Mouse (Mus musculus) C2C12 (cell line): ENCODE data around the gene Cpa1. TPM values are rescaled to one million over a fixed set of nuclear protein-coding genes. Genes with fewer than 3 reads are reported as not detected.

Source experiments
- H3K27me3 ChIP-seq: one replicate; pipeline ENCODE4 v1.6.1; 2011; ENCODE audit not compliant: control insufficient read depth, insufficient read depth, insufficient read length
- H3K36me3 ChIP-seq: one replicate; pipeline ENCODE4 v1.6.1; 2011; ENCODE audit not compliant: control insufficient read depth, insufficient read depth
- H3K4me3 ChIP-seq: one replicate; pipeline ENCODE4 v1.5.1; 2011; ENCODE audit warnings: mild to moderate bottlenecking, control low read depth; ENCODE audit not compliant: poor library complexity, insufficient read depth, severe bottlenecking
- H3K79me2 ChIP-seq: one replicate; pipeline ENCODE4 v1.6.1; 2011; ENCODE audit not compliant: control insufficient read depth, insufficient read depth
- H3K79me3 ChIP-seq: one replicate; pipeline ENCODE4 v1.6.1; 2011; ENCODE audit warnings: low read depth, control low read depth
- H3ac ChIP-seq: one replicate; pipeline ENCODE3; 2011; ENCODE audit warnings: low read depth; ENCODE audit not compliant: control insufficient read depth, insufficient read length
- CEBPB ChIP-seq: IDR thresholded peaks from one replicate; pipeline ENCODE4 v1.6.1; 2011; ENCODE audit warnings: low read depth, mild to moderate bottlenecking, control low read depth, moderate library complexity
- CTCF ChIP-seq: IDR thresholded peaks from one replicate; pipeline ENCODE4 v1.5.1; 2011; ENCODE audit not compliant: control insufficient read depth, insufficient read depth, insufficient read length
- FOSL1 ChIP-seq: IDR thresholded peaks from one replicate; pipeline ENCODE4 v1.8.0; 2011; ENCODE audit warnings: mild to moderate bottlenecking, low read length; ENCODE audit not compliant: poor library complexity, insufficient read depth, severe bottlenecking
- MAX ChIP-seq: IDR thresholded peaks from one replicate; pipeline ENCODE4 v1.6.1; 2011; ENCODE audit warnings: mild to moderate bottlenecking, control low read depth
- MYOD1 ChIP-seq: IDR thresholded peaks from one replicate; pipeline ENCODE4 v1.6.1; 2011; ENCODE audit warnings: low read depth; ENCODE audit not compliant: control insufficient read depth, insufficient read length
- MYOG ChIP-seq: IDR thresholded peaks from one replicate; pipeline ENCODE4 v1.6.1; 2011; ENCODE audit not compliant: control insufficient read depth, insufficient read length; ENCODE audit errors: extremely low read depth
- USF1 ChIP-seq: IDR thresholded peaks from one replicate; pipeline ENCODE4 v1.6.1; 2011; ENCODE audit warnings: low read depth, mild to moderate bottlenecking, control low read depth, moderate library complexity
- polyA plus RNA-seq: library from polyadenylated mRNA; unstranded; fragments of >200 nt; fragmentation: generic; extraction: Trizol; gene quantifications from one replicate; pipeline ENCODE4 v1.2.1, GENCODE M21; 2012; ENCODE audit warnings: missing spikeins

Gene Cpa1
- polyA plus RNA-seq, 1 experiment = not detected

DNA sequence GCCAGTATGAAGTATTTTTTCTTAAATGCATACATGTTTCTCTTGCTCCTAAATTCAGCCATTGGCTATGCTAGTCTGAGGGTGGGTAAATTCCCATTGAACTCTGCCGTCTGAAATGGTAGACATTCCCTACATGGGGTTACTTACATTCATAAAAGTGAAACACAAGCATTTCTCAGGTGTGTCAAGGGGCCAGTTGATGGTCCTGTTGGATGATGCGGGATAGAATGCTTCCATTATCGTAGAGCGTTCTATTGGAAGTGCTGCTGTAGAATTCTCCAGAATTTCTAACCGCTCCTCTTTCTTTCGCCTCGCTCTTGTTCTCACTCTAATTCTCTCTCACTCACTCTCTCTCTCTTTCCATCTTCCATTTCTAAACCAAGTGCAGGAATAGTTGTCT lies 28.3 kb upstream of the Cpa1 start, which contains the start of gene Cpa5:
Gene Cpa5, plus strand, starts transcription at position 301 of the 400 bp plus-strand sequence.
- H3ac ChIP-seq = no peak within 1 kb of the TSS
- H3K4me3 ChIP-seq = no peak within 1 kb of the TSS
- no peaks in the 10 kb centered on the region for H3K79me2 ChIP-seq
- no peaks in the 10 kb centered on the region for H3K79me3 ChIP-seq
- no peaks in the 10 kb centered on the region for H3K36me3 ChIP-seq
- H3K27me3 ChIP-seq = no peaks in the 10 kb centered on the region
- TF ChIP-seq CTCF (no peak), CEBPB (no peak), USF1 (no peak), MYOD1 (no peak), FOSL1 (no peak), MYOG (no peak), MAX (no peak)

- Histone ChIP-seq H3K36me3 (no peaks in the 10 kb centered on the region), H3K4me3 (no peak overlapping the region), H3K79me2 (no peaks in the 10 kb centered on the region), H3ac (no peak overlapping the region), H3K27me3 (no peaks in the 10 kb centered on the region), H3K79me3 (no peaks in the 10 kb centered on the region)
- TF ChIP-seq MYOG (no peak), CTCF (no peak), MAX (no peak), CEBPB (no peak), USF1 (no peak), MYOD1 (no peak), FOSL1 (no peak)
Measured at GRCm38 (mm10) chr6:30611212-30611611, 27.8 kb upstream of the Cpa1 start.

GRCm38 (mm10) chr6:30614251-30614650 lies 24.8 kb upstream of the Cpa1 start:
- Histone ChIP-seq H3K27me3 (no peaks in the 10 kb centered on the region), H3K4me3 (no peak overlapping the region), H3K79me2 (no peaks in the 10 kb centered on the region), H3K36me3 (no peaks in the 10 kb centered on the region), H3K79me3 (no peaks in the 10 kb centered on the region), H3ac (no peak overlapping the region)
- TF ChIP-seq MYOG (no peak), CTCF (no peak), FOSL1 (no peak), MAX (no peak), USF1 (no peak), MYOD1 (no peak), CEBPB (no peak)

GRCm38 (mm10) chr6:30615741-30616140 lies 23.3 kb upstream of the Cpa1 start:
- no peaks in the 10 kb centered on the region for H3K27me3 ChIP-seq
- H3K36me3 ChIP-seq = no peaks in the 10 kb centered on the region
- no peak overlapping the region for H3K4me3 ChIP-seq
- no peak for TF ChIP-seq USF1
- TF ChIP-seq MYOG = no peak
- TF ChIP-seq FOSL1 = no peak
- no peak for TF ChIP-seq CEBPB
- no peak for TF ChIP-seq MAX
- no peak for TF ChIP-seq CTCF
- no peak for TF ChIP-seq MYOD1
- H3K79me3 ChIP-seq = no peaks in the 10 kb centered on the region
- no peak overlapping the region for H3ac ChIP-seq
- H3K79me2 ChIP-seq = no peaks in the 10 kb centered on the region

DNA sequence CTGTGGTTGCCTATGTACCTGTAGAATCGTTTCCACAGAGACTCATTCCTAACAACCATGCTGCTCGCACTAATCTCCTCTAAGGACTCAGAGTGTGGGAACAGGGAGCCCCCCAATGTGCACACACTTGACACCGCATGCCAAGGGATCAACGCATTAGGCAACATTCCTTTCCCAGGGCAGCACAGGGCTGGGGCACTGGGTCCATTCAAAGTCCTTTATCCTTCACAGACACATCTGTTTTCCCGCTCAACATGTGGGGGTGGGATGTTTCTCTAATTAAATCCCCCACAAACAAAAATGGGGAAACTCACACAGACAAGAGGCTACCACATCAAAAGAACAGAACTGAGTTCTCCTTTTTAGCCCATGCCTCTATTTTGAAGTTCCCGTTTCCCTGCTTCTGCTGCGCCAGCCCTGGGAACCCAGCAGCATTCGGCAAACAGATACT lies 22.5 kb upstream of the Cpa1 start:
- Histone ChIP-seq H3ac (no peak overlapping the region), H3K79me3 (no peaks in the 10 kb centered on the region), H3K27me3 (no peaks in the 10 kb centered on the region), H3K36me3 (no peaks in the 10 kb centered on the region), H3K79me2 (no peaks in the 10 kb centered on the region), H3K4me3 (no peak overlapping the region)
- TF ChIP-seq CEBPB (no peak), CTCF (no peak), FOSL1 (no peak), MYOG (no peak), USF1 (no peak), MYOD1 (no peak), MAX (no peak)

DNA sequence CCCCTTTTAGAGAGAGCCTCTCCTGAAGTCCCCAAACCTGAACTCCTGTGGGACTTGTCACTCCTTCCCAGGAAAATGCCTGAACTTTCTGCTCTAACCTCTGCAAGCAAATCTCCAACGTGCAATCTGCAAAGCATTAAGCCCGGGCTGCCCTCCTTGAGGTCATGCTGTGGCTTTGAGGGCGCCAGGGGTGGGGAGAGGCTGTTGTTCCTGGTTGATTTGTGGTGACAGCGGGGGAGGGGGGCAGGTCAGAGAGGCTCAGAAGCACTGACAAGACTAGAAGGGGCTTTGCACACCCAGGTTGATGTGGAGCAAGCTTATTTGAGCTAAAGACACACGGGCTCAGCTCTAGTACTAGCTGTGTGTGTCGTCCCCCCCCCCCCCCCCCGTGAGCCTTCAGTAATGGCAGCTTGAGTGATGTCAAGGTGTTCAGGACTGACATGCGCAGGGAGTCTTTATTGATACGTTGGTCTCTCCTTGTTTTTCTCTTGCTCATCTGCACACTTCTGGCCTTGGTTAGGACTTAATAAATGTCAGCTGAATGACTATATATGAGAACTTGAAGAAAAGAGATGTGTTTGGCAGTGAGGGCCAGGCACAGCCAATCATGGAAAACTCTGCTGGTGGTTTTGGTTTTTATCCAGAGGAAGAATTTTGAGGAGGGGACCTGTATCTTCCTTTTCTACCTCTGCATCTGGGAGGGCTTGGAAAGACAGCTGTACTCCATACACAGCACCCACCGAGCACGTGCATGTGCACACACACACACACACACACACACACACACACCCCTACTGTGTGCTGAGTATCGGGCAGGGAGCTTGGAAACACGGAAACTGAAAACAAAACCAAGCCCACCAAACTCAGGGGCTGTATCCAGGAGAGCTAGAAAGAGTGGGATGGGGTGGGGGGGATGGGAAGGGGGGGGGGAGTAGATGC lies 21.7 kb upstream of the Cpa1 start:
- TF ChIP-seq FOSL1 = no peak
- no peak for TF ChIP-seq MYOG
- H3K79me2 ChIP-seq = no peaks in the 10 kb centered on the region
- H3K36me3 ChIP-seq = no peaks in the 10 kb centered on the region
- no peak overlapping the region for H3K4me3 ChIP-seq
- H3K27me3 ChIP-seq = no peaks in the 10 kb centered on the region
- H3K79me3 ChIP-seq = no peaks in the 10 kb centered on the region
- no peak overlapping the region for H3ac ChIP-seq
